ENCODE assay signal across 8 mouse cellular contexts in genomic region chr9:79977549-79977971, GRCm38 (mm10). TPM values are rescaled to one million over a fixed set of nuclear protein-coding genes. Genes with fewer than 3 reads are reported as not detected.
DNase-seq lines count a peak whose midpoint lies in the region; ATAC-seq and TF ChIP-seq lines count a peak whose summit lies in the region.

No protein-coding gene starts in this region.

- peaks cover 7% of the 10 kb centered on the region for H3K4me1 ChIP-seq in hindbrain, embryonic 10.5 days (replicated peaks)

- peak overlapping the region; percentile 40 for H3K4me3 ChIP-seq in left cerebral cortex, adult 2 months
- H3K4me3 ChIP-seq in hindbrain, embryonic 10.5 days: peak overlapping the region; percentile 42

- H3K9me3 ChIP-seq in hindbrain, embryonic 10.5 days: no peaks in the 10 kb centered on the region

- no peaks in the 10 kb centered on the region for H3K36me3 ChIP-seq in hindbrain, embryonic 10.5 days

- ATAC-seq in erythroblast, adult 5-6 weeks (replicated peaks; ENCODE audit: low FRiP score, poor library complexity, severe bottlenecking): no peak

- peak; percentile 29 to 39 for DNase-seq in left cerebral cortex, adult 2 months (ENCODE audit: extremely low spot score in 1 of 2, low spot score in 2 of 2)
- no peak for DNase-seq in left cerebral cortex, adult 11 months (ENCODE audit: low spot score)
- peak; percentile 11 to 17 for DNase-seq in frontal cortex, postnatal 10 days (ENCODE audit: low spot score in 2 of 2)
- peak; percentile 37 for DNase-seq in hindbrain, embryonic 10.5 days (ENCODE audit: low spot score)
- peak; percentile 26 to 33 for DNase-seq in layer of hippocampus, postnatal 25 days (ENCODE audit: extremely low spot score in 1 of 2, low spot score in 1 of 2)
- DNase-seq in lung, postnatal 4 days: peak; percentile 69 to 74
- peak; percentile 51 for DNase-seq in right cerebral cortex, adult 18-20 months

- WGBS in hindbrain, embryonic 10.5 days: 21% methylated on average over 13 of the region's 13 CpGs

- no peak for TF ChIP-seq CTCF in left cerebral cortex, adult 2 months (IDR thresholded peaks at IDR 0.05)

- intact Hi-C loops in left cerebral cortex, adult 2 months (cut with DNase I): no loop called here

- H3K27me3 ChIP-seq in hindbrain, embryonic 10.5 days (ENCODE audit: insufficient read depth, poor library complexity, severe bottlenecking): no peaks in the 10 kb centered on the region

- peak overlapping the region; percentile 60 for H3K27ac ChIP-seq in left cerebral cortex, adult 2 months
- peak overlapping the region; percentile 37; the same call in 1 of the 2 replicates for H3K27ac ChIP-seq in hindbrain, embryonic 10.5 days

RNA-seq across cellular contexts. Expression of gene Filip1, which starts 35.1 kb away (rescaled TPM):
- total RNA-seq in left cerebral cortex, adult 2 months (2021): 10 to 100 TPM; 16.2 to 16.4 TPM
- 4.1 and 7.8 TPM in 2 replicates for polyA plus RNA-seq in hindbrain, embryonic 10.5 days (2016; fragmentation: Nextera tagmentation; extraction: Ambion mirVana)
- total RNA-seq in layer of hippocampus, postnatal 25 days (2021): 10 to 100 TPM in 1 of 2 experiments, 1 to 10 TPM in 1; 8.4 to 14.4 TPM
- 0.38 and 0.63 TPM in 2 replicates for total RNA-seq in erythroblast, adult 5-6 weeks (2015; ENCODE audit: low replicate concordance)
- 0.70 TPM in 1 of 2 replicates, not detected in the other for total RNA-seq in erythroblast, adult 5-6 weeks (2017; ENCODE audit: low replicate concordance)

Comparison
In these comparisons a context has a peak if more than half of its experiments do, and no peak if none do; other contexts are left out.
1. RNA of gene Filip1, which starts 35.1 kb away (total RNA-seq): 16.2 to 16.4 TPM in left cerebral cortex, adult 2 months and 8.4 to 14.4 TPM in layer of hippocampus, postnatal 25 days; 0.38 to 0.70 TPM in erythroblast, adult 5-6 weeks; every median in the first group is over 4 times any median in the second.